Mouse (Mus musculus): ENCODE data around the gene Trpv1.

DNA sequence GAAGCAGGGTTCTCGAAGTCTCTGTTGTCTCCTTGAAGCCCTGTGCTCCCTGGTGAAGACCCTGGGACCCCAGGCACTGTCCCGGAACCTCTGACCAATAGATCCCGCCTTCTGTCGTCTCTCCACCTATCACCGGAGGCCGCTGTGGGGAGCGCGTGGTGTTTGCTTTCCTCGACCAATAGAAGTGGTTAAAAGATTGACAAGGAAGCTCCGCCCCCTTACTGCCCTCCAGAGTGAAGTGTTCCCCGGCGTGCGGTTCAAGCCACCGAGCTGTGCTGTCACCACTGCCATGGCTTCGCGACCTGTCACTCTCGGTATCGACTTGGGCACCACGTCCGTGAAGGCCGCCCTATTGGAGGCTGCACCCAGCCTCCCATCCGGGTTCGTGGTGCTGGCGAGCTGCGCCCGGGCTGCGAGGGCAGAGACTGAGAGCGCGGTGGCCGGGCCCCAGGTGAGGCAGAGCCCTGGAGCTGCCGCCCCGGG is 34.8 kb upstream of the Trpv1 start, which contains the start of gene Shpk:
- TF ChIP-seq CTCF (IDR thresholded peaks at IDR 0.05; ENCODE audit: borderline replicate concordance, insufficient read depth, low read length): no peak
- TF ChIP-seq POLR2A (IDR thresholded peaks at IDR 0.05; ENCODE audit: low read depth, low read length): peak; percentile 79

Data from embryonic fibroblast, embryonic 13.5 days (primary cell).